In genomic region chr1:43066573-43066972, GRCm38 (mm10) we compare ENCODE assay signal across 3 mouse cellular contexts.
"Had no signal": no experiment of that assay in that cellular context is flagged by ENCODE, and none has a peak within 500 bp of the region (broad histone marks: within the 10 kb centered on the region; RNA-seq: fewer than 3 reads in every experiment).

No protein-coding gene starts in this region.

- H3K4me2 ChIP-seq: neural tube, embryonic 15.5 days; stomach, embryonic 15.5 days had no signal

- H3K27me3 ChIP-seq: neural tube, embryonic 15.5 days; stomach, embryonic 15.5 days had no signal

- H3K9ac ChIP-seq: neural tube, embryonic 15.5 days; stomach, embryonic 15.5 days had no signal

- H3K27ac ChIP-seq: neural tube, embryonic 15.5 days; stomach, embryonic 15.5 days; stomach, postnatal 0 days had no signal

- H3K9me3 ChIP-seq: neural tube, embryonic 15.5 days; stomach, embryonic 15.5 days had no signal

- H3K4me3 ChIP-seq: neural tube, embryonic 15.5 days; stomach, embryonic 15.5 days had no signal

- H3K4me1 ChIP-seq: neural tube, embryonic 15.5 days; stomach, embryonic 15.5 days had no signal
